Mouse (Mus musculus): Measurements from ENCODE around the gene Ivns1abp. TPM values are rescaled to one million over a fixed set of nuclear protein-coding genes. Genes with fewer than 3 reads are reported as not detected.

Gene Ivns1abp
- polyA plus RNA-seq, 1 experiment from 2014 or later: 215 TPM

- H3K4me2 ChIP-seq (ENCODE audit: low read depth, low read length): no peak overlapping the region
- no peaks in the 10 kb centered on the region for H3K4me1 ChIP-seq (ENCODE audit: control insufficient read depth, insufficient read depth, low read length)
- no peak overlapping the region for H3K9ac ChIP-seq (ENCODE audit: low read length)
- no peaks in the 10 kb centered on the region for H3K9me3 ChIP-seq (replicated peaks; ENCODE audit: control insufficient read depth, low read length)
- H3K27me3 ChIP-seq (ENCODE audit: control insufficient read depth, insufficient read depth, low read length): no peaks in the 10 kb centered on the region
- no peaks in the 10 kb centered on the region for H3K36me3 ChIP-seq (ENCODE audit: control insufficient read depth, insufficient read depth, low read length)
- H3K27ac ChIP-seq (ENCODE audit: low read length): no peak overlapping the region
- H3K4me3 ChIP-seq (replicated peaks; ENCODE audit: low read length): no peak overlapping the region
- WGBS: 74% methylated on average over 7 of the region's 7 CpGs
- ATAC-seq (ENCODE audit: insufficient read depth, low FRiP score): no peak
Observed at GRCm38 (mm10) chr1:151329601-151330000, 14.7 kb upstream of the Ivns1abp start.

GRCm38 (mm10) chr1:151332819-151333218 is 11.5 kb upstream of the Ivns1abp start:
- no peaks in the 10 kb centered on the region for H3K4me1 ChIP-seq (ENCODE audit: control insufficient read depth, insufficient read depth, low read length)
- no peaks in the 10 kb centered on the region for H3K9me3 ChIP-seq (replicated peaks; ENCODE audit: control insufficient read depth, low read length)
- H3K27ac ChIP-seq (ENCODE audit: low read length): no peak overlapping the region
- no peak overlapping the region for H3K4me3 ChIP-seq (replicated peaks; ENCODE audit: low read length)
- 84% methylated on average over 3 of the region's 3 CpGs for WGBS
- no peak overlapping the region for H3K9ac ChIP-seq (ENCODE audit: low read length)
- no peak for ATAC-seq (ENCODE audit: insufficient read depth, low FRiP score)
- H3K36me3 ChIP-seq (ENCODE audit: control insufficient read depth, insufficient read depth, low read length): no peaks in the 10 kb centered on the region
- no peak overlapping the region for H3K4me2 ChIP-seq (ENCODE audit: low read depth, low read length)
- H3K27me3 ChIP-seq (ENCODE audit: control insufficient read depth, insufficient read depth, low read length): no peaks in the 10 kb centered on the region

- H3K4me2 ChIP-seq (ENCODE audit: low read depth, low read length): no peak overlapping the region
- no peaks in the 10 kb centered on the region for H3K36me3 ChIP-seq (ENCODE audit: control insufficient read depth, insufficient read depth, low read length)
- H3K9ac ChIP-seq (ENCODE audit: low read length): no peak overlapping the region
- H3K4me3 ChIP-seq (replicated peaks; ENCODE audit: low read length): no peak overlapping the region
- H3K9me3 ChIP-seq (replicated peaks; ENCODE audit: control insufficient read depth, low read length): no peaks in the 10 kb centered on the region
- no peaks in the 10 kb centered on the region for H3K27me3 ChIP-seq (ENCODE audit: control insufficient read depth, insufficient read depth, low read length)
- no peak for ATAC-seq (ENCODE audit: insufficient read depth, low FRiP score)
- H3K4me1 ChIP-seq (ENCODE audit: control insufficient read depth, insufficient read depth, low read length): peaks cover 11% of the 10 kb centered on the region
- H3K27ac ChIP-seq (ENCODE audit: low read length): peak overlapping the region; percentile 58; the same call in 1 of the 2 replicates
Observed at GRCm38 (mm10) chr1:151338234-151338633, 6.0 kb upstream of the Ivns1abp start.

GRCm38 (mm10) chr1:151338941-151339340 is 5.3 kb upstream of the Ivns1abp start:
- Histone ChIP-seq H3K27ac (ENCODE audit: low read length) (peak overlapping the region; percentile 58; the same call in 1 of the 2 replicates), H3K36me3 (ENCODE audit: control insufficient read depth, insufficient read depth, low read length) (no peaks in the 10 kb centered on the region), H3K4me3 (replicated peaks; ENCODE audit: low read length) (no peak overlapping the region), H3K27me3 (ENCODE audit: control insufficient read depth, insufficient read depth, low read length) (no peaks in the 10 kb centered on the region), H3K4me1 (ENCODE audit: control insufficient read depth, insufficient read depth, low read length) (peaks cover 11% of the 10 kb centered on the region), H3K4me2 (ENCODE audit: low read depth, low read length) (no peak overlapping the region), H3K9me3 (replicated peaks; ENCODE audit: control insufficient read depth, low read length) (no peaks in the 10 kb centered on the region), H3K9ac (ENCODE audit: low read length) (no peak overlapping the region)
- 66% methylated on average over 2 of the region's 2 CpGs for WGBS
- ATAC-seq (ENCODE audit: insufficient read depth, low FRiP score): no peak

GRCm38 (mm10) chr1:151341321-151342044 is 2.8 kb upstream of the Ivns1abp start:
- peaks cover 14% of the 10 kb centered on the region for H3K4me1 ChIP-seq (ENCODE audit: control insufficient read depth, insufficient read depth, low read length)
- H3K27me3 ChIP-seq (ENCODE audit: control insufficient read depth, insufficient read depth, low read length): no peaks in the 10 kb centered on the region
- no peak overlapping the region for H3K4me3 ChIP-seq (replicated peaks; ENCODE audit: low read length)
- no peak overlapping the region for H3K4me2 ChIP-seq (ENCODE audit: low read depth, low read length)
- H3K9me3 ChIP-seq (replicated peaks; ENCODE audit: control insufficient read depth, low read length): no peaks in the 10 kb centered on the region
- 0 out of 2 replicates have a peak overlapping the region, but pooled peaks have one; percentile 18 for H3K9ac ChIP-seq (ENCODE audit: low read length)
- 35% methylated on average over 8 of the region's 8 CpGs for WGBS
- peak overlapping the region; percentile 73 for H3K27ac ChIP-seq (ENCODE audit: low read length)
- ATAC-seq (ENCODE audit: insufficient read depth, low FRiP score): no peak
- H3K36me3 ChIP-seq (ENCODE audit: control insufficient read depth, insufficient read depth, low read length): no peaks in the 10 kb centered on the region

GRCm38 (mm10) chr1:151342311-151342710 is 2.0 kb upstream of the Ivns1abp start:
- no peaks in the 10 kb centered on the region for H3K9me3 ChIP-seq (replicated peaks; ENCODE audit: control insufficient read depth, low read length)
- no peak for ATAC-seq (ENCODE audit: insufficient read depth, low FRiP score)
- peaks cover 22% of the 10 kb centered on the region for H3K4me1 ChIP-seq (ENCODE audit: control insufficient read depth, insufficient read depth, low read length)
- no peaks in the 10 kb centered on the region for H3K27me3 ChIP-seq (ENCODE audit: control insufficient read depth, insufficient read depth, low read length)
- H3K27ac ChIP-seq (ENCODE audit: low read length): no peak overlapping the region
- no peak overlapping the region for H3K4me3 ChIP-seq (replicated peaks; ENCODE audit: low read length)
- H3K36me3 ChIP-seq (ENCODE audit: control insufficient read depth, insufficient read depth, low read length): no peaks in the 10 kb centered on the region
- no peak overlapping the region for H3K9ac ChIP-seq (ENCODE audit: low read length)
- 67% methylated on average over 3 of the region's 3 CpGs for WGBS
- H3K4me2 ChIP-seq (ENCODE audit: low read depth, low read length): no peak overlapping the region

- H3K9me3 ChIP-seq (replicated peaks; ENCODE audit: control insufficient read depth, low read length): no peaks in the 10 kb centered on the region
- peak overlapping the region; percentile 89 for H3K4me3 ChIP-seq (replicated peaks; ENCODE audit: low read length)
- peak overlapping the region; percentile 92 for H3K27ac ChIP-seq (ENCODE audit: low read length)
- no peak overlapping the region for H3K9ac ChIP-seq (ENCODE audit: low read length)
- H3K4me2 ChIP-seq (ENCODE audit: low read depth, low read length): peak overlapping the region; percentile 83
- H3K27me3 ChIP-seq (ENCODE audit: control insufficient read depth, insufficient read depth, low read length): no peaks in the 10 kb centered on the region
- WGBS: 28% methylated on average over 6 of the region's 6 CpGs
- H3K36me3 ChIP-seq (ENCODE audit: control insufficient read depth, insufficient read depth, low read length): no peaks in the 10 kb centered on the region
- ATAC-seq (ENCODE audit: insufficient read depth, low FRiP score): no peak
- H3K4me1 ChIP-seq (ENCODE audit: control insufficient read depth, insufficient read depth, low read length): peaks cover 22% of the 10 kb centered on the region
Observed at GRCm38 (mm10) chr1:151342968-151343367, 1.3 kb upstream of the Ivns1abp start.

GRCm38 (mm10) chr1:151343571-151344282 is 550 bp upstream of the Ivns1abp start:
- no peaks in the 10 kb centered on the region for H3K36me3 ChIP-seq (ENCODE audit: control insufficient read depth, insufficient read depth, low read length)
- WGBS: 2% methylated on average over 17 of the region's 17 CpGs
- no peaks in the 10 kb centered on the region for H3K27me3 ChIP-seq (ENCODE audit: control insufficient read depth, insufficient read depth, low read length)
- no peaks in the 10 kb centered on the region for H3K9me3 ChIP-seq (replicated peaks; ENCODE audit: control insufficient read depth, low read length)
- H3K4me2 ChIP-seq (ENCODE audit: low read depth, low read length): peak overlapping the region; percentile 83
- peak overlapping the region; percentile 81 for H3K9ac ChIP-seq (ENCODE audit: low read length)
- H3K4me3 ChIP-seq (replicated peaks; ENCODE audit: low read length): peak overlapping the region; percentile 89
- peaks cover 28% of the 10 kb centered on the region for H3K4me1 ChIP-seq (ENCODE audit: control insufficient read depth, insufficient read depth, low read length)
- peak overlapping the region; percentile 92 for H3K27ac ChIP-seq (ENCODE audit: low read length)
- no peak for ATAC-seq (ENCODE audit: insufficient read depth, low FRiP score)

- WGBS: under 1% methylated on average over 55 of the region's 55 CpGs
- H3K27me3 ChIP-seq (ENCODE audit: control insufficient read depth, insufficient read depth, low read length): no peaks in the 10 kb centered on the region
Observed at GRCm38 (mm10) chr1:151345109-151345862, 1.0 kb downstream of the Ivns1abp start.

More at GRCm38 (mm10) chr1:151345109-151345862, 1.0 kb downstream of the Ivns1abp start:
- ATAC-seq (ENCODE audit: insufficient read depth, low FRiP score): peak; percentile 86
- Histone ChIP-seq H3K9me3 (replicated peaks; ENCODE audit: control insufficient read depth, low read length) (no peaks in the 10 kb centered on the region), H3K36me3 (ENCODE audit: control insufficient read depth, insufficient read depth, low read length) (peaks cover 2% of the 10 kb centered on the region; the same call in 1 of the 2 replicates), H3K27ac (ENCODE audit: low read length) (peak overlapping the region; percentile 94), H3K4me3 (replicated peaks; ENCODE audit: low read length) (peak overlapping the region; percentile 89), H3K9ac (ENCODE audit: low read length) (peak overlapping the region; percentile 94), H3K4me1 (ENCODE audit: control insufficient read depth, insufficient read depth, low read length) (peaks cover 32% of the 10 kb centered on the region), H3K4me2 (ENCODE audit: low read depth, low read length) (peak overlapping the region; percentile 83)

All from stomach, embryonic 16.5 days (tissue).